Mouse (Mus musculus): ENCODE results near the gene Arhgap25.

GRCm38 (mm10) chr6:87449534-87449933, 83.5 kb downstream of the Arhgap25 start:
- no peak for TF ChIP-seq CTCF (IDR thresholded peaks at IDR 0.05; ENCODE audit: low read depth, low read length)
- no peak for TF ChIP-seq POLR2A (IDR thresholded peaks at IDR 0.05; ENCODE audit: extremely low read depth, insufficient read depth, low read length)
